Mouse (Mus musculus): ENCODE results near the gene Sec61b.
A peak's percentile ranks its signal among the peaks of the same experiment; 100 is the strongest.

Sec61b gene

DNA sequence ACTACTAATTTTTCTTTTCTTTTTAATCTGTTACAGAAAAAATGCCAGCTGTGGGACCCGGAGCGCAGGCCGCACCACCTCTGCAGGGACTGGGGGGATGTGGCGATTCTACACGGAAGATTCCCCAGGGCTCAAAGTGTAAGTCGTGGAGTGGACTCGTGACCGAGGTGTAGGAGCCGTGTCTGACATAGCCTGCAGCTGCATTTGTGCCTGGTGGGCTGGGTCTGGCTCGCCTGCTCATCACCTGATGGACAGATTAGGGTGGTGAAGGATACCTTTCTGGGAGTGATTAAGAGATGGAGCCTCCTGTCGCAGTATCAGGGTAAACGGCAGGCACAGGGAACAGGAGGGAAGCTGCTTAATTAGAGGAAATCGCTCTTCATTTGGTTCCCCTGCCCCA lies 5.6 kb downstream of the Sec61b start:
- DNase-seq (ENCODE audit: extremely low read depth, insufficient read length, low spot score): no peak

GRCm38 (mm10) chr4:47480576-47480975 lies 6.1 kb downstream of the Sec61b start:
- DNase-seq (ENCODE audit: extremely low read depth, insufficient read length, low spot score): no peak

- DNase-seq (ENCODE audit: extremely low read depth, insufficient read length, low spot score): no peak
These were observed 16.8 kb downstream of the Sec61b start for GRCm38 (mm10) chr4:47491243-47491642.

DNA sequence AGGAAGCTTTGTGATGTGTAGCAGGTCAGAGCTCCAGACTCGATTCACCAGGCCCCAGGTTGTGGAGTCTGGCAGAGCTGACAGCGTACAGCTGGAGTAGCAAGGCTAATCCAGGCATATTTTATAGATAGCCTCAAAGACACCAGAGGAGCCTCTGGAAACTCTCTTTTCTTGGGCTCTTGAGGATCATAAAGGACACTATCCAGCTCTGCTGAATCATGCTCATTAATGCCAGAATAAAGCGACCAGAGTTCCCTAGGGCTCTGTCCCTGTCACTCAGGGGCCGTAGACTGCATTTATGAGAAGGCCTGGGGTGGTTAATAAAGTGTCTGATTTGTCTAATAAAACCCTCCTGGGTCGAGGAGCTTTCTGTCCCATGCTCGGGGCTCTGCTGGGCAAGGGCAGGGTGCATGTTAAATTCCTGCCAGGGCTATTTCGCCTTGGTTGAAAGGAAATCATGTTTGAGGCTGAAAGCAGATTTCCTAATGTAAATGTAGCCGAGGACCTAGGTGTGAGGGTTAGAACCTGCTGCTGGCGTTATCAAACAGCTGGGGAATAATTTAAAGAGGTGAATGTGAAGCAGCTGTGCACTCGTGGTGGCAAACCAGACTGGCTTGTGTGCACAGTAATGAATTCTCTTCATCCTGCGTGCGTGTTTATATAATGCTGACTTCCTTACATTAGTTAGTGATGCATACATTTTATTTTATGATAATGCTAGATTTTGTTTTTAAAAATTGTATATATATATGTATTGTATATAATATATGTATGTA lies 18.0 kb downstream of the Sec61b start:
- no peak for DNase-seq (ENCODE audit: extremely low read depth, insufficient read length, low spot score)

DNA sequence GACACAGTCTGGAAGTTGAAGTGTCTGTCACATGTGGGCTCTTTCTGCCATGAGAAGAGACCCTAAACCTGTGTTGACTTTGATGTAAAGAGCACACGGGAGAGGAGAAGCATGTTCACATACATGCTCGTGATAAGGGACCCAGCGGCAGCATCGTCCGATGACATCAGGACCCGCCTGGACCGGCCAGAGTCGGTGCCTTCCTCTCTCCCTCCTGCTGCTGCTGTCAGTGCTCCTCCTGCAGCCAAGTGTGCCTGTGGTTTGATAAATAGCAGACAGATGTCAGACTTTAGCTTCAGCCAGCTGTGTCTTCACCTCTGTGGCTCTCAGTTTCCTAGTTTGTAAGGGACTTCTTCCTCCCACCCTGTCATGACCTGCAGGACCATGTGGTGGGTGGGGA lies 19.0 kb downstream of the Sec61b start:
- no peak for DNase-seq (ENCODE audit: extremely low read depth, insufficient read length, low spot score)

GRCm38 (mm10) chr4:47494137-47494536 lies 19.7 kb downstream of the Sec61b start:
- no peak for DNase-seq (ENCODE audit: extremely low read depth, insufficient read length, low spot score)

DNA sequence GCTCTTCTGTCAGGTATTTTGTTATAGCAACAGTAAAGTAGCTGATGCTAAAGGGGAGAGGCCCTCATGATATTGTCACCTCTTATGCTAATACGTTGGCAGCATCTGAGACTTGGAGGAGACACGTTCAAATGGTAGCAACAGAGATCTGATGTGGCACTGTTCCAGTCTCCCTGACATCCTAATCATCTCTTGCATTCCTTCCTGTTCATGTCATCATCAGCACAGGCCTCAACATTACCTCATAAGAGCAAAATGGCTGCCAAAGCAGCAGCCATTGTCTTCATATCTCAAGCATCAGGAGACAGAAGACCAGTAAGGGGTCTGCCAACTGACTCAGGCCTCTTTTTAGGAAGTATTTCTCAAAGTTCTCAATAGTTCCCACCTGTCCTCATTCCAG lies 20.2 kb downstream of the Sec61b start:
- no peak for DNase-seq (ENCODE audit: extremely low read depth, insufficient read length, low spot score)

- DNase-seq (ENCODE audit: extremely low read depth, insufficient read length, low spot score): peak; percentile 32
These were observed 23.4 kb downstream of the Sec61b start for GRCm38 (mm10) chr4:47497811-47498385.

DNA sequence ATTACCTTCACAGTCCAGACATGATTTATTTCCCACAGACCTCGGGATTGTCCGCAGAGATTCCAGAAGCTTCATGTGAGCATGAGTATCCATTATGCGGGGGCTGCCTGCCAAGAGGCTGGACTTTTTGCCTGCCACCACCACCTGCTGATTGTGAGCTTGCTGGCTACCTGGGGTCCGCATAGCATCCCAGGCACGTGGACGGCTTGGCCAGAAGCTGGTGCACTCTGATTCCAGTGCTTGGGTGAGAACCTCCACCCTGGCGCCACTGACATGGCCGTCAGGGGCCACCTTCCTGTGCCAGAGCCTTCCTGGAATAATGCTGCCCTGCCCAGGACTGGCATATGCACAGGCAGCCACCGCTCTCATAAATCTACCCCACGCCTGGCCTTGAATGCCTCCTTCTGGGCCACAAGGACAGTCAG lies 24.7 kb downstream of the Sec61b start:
- DNase-seq (ENCODE audit: extremely low read depth, insufficient read length, low spot score): no peak

- DNase-seq (ENCODE audit: extremely low read depth, insufficient read length, low spot score): peak; percentile 47
These were observed 28.1 kb downstream of the Sec61b start for GRCm38 (mm10) chr4:47502546-47502971.

DNA sequence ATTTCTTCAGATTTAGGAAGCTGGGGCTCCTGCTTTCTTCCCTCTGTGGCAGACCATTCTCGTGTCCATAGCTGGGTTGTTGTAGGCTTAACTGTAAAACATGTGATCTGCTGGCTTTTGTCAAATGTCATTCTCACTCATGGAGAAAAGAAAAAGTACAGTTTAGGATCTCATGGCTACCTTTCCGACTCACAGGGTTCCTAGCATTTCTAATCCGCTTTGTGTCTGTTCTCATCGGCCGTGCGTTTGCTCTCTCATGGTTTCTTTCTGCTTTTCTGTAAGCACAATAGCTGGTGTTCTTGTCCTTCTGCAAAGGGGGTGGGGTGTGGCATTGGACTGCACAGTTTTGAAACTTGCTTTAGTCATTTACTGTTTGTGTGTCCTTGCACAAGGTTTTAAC lies 28.6 kb downstream of the Sec61b start:
- no peak for DNase-seq (ENCODE audit: extremely low read depth, insufficient read length, low spot score)

DNA sequence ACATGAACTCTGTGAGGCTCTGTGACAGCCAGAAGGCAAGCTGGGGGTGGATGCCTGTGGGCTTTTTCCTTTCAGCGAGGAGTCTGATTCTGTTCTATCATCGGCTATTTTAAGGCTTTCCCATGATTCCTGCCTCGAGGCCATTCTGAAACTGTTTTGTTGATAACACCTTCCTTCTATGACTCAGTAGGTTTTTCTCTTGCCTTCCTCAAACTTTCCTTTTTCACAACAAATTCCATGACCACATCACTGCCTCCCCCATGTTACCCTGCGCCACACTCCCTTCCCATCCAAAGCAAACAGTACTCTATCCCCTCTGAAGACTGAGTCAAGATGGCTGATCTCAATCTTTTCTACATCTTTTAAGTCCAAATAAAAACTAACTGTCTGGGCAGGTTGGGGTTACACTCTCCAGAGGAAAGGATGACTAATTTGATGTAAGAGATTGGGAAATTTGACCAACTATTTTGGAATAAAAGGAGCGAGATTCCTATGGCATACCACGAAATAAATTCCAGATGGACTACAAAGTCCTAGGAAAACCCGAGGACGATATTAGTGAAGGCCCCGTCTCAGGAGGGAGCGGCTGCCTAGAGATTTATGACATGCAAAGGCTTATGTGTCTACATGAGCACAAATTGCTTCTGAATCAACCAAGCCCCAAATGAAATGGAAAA lies 30.5 kb downstream of the Sec61b start:
- DNase-seq (ENCODE audit: extremely low read depth, insufficient read length, low spot score): peak; percentile 78

DNA sequence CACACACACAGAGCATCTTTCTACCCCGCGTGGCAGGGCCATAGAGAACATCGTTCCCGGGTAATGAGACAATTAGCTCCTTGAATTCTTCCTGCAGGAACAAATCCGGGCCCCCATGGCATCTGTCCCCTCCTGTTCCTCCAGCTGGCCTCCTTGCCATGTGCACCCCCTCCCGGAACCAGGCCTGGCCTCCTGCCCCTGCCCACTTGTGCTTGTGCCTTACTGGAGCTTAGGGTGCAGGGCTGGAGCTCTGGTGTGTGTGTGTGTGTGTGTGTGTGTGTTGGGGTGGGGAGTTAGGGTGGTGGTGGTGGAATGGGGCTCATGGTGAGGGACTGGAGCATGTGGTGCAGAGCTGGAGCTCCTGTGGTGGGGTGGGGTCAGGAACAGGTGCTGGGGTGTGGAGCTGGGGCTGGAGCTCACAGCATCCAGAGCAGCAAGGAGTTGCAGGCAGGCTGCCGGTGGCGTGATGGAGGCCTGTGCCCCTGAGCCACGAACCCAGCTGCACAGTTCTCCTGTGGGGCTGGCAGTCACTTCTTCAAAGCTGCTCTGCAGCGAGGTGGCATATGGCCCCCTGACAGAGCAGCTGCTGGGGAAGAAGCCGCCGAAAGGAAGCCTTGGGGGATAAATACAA lies 44.2 kb downstream of the Sec61b start:
- no peak for DNase-seq (ENCODE audit: extremely low read depth, insufficient read length, low spot score)

- no peak for DNase-seq (ENCODE audit: extremely low read depth, insufficient read length, low spot score)
These were observed 45.6 kb downstream of the Sec61b start for GRCm38 (mm10) chr4:47520076-47520475.

DNA sequence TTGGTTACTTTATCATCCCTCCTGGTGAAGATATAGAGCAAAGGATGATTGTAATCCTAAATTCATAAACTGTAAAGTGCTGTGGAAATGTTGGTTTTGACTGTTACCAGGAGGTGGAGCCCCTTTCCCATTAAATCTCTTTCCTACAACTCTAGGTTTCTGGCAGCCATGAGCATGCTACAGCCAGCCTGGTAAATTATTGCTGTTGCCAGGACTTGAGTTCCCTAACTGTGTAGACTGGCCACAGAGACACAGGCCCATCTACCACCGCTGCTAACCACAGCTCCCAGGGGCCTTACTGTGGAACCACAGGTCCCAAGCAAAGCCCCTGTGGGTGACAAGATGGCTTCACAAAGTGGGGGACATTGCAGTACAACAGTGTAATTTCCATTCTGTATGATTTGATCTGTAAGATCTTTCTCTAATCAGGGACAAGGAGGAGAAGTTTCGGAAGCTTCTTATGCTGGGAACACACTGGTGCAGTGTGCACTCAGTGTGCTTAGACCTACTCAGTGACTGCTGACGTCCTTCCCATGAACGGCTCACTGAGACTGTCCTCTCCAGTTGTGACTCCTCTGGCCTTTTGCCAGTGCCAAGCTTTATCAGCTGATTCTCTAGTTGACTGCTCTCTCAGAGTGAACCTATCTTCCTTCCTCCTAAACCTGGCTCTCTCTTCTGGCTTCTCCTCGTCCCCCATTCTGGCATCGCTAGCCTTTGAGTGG lies 47.6 kb downstream of the Sec61b start:
- DNase-seq (ENCODE audit: extremely low read depth, insufficient read length, low spot score): no peak

DNA sequence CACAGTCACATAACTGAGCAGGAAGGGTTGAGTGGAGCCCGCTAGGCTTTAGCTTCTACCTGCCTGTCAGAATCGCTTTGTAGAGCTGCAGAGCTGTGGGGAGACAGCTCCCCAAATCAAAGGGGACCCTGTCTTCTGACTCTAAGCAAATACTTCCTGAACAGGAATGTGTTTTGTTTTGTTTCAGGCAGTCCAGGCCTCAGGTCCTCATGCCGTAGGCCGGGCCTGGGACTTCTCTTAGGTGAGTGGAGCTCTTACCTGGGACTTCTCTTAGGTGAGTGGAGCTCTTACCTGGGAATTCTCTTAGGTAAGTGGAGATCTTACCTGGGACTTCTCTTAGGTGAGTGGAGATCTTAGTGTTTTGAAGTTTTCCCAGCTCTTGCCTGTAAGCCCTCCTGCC lies 55.4 kb downstream of the Sec61b start:
- no peak for DNase-seq (ENCODE audit: extremely low read depth, insufficient read length, low spot score)

All from 3134 (cell line).